Mouse (Mus musculus): ENCODE measurements around the gene Frmd7. TPM values are rescaled to one million over a fixed set of nuclear protein-coding genes. Genes with fewer than 3 reads are reported as not detected.

The Frmd7 gene
- total RNA-seq, 1 experiment from 2014 or later: not detected

DNA sequence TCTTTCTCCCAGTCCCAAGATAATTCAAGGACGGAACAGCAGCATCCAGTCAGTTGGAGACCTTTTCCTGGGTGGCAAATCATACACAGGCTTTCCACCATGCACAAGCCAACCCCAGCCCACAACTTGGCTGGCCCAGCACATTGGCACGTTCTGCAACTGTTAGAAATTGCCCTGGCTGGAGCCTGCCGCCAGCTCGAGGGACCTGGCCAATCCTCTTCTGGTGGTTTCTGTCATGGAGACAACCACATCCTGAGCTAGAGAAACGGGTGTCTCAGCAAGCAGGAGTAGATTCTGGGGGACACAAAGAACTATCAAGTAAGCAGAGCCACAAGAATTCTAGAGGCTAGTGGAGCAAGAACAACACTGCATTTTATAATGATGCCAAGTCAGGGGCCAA, 32.6 kb downstream of the Frmd7 start:
- ATAC-seq (replicated peaks in 1 of 2; ENCODE audit: insufficient read depth in 1 of 2, low FRiP score in 2 of 2, low TSS enrichment in 1 of 2, low read depth in 1 of 2, poor library complexity in 2 of 2, severe bottlenecking in 2 of 2): peak; percentile 65 to 66

DNA sequence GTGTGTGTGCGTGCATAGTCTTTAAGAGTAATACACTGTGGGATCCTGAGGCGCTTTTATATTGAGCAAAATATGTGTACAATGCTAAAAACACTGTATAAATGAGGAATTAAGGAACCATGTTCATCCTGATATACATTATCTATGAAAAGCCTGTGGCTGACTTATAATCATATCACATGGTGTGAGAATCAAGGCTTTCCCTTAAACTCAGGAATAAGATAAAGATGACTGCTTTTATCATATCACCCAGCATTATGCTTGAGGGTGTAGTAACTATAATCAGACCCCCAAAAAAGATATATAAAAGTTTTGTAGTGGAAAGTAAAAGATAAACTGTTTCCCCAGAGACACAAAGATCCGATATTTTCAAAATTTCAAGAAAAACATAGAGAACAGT, 39.0 kb downstream of the Frmd7 start:
- ATAC-seq (replicated peaks in 1 of 2; ENCODE audit: insufficient read depth in 1 of 2, low FRiP score in 2 of 2, low TSS enrichment in 1 of 2, low read depth in 1 of 2, poor library complexity in 2 of 2, severe bottlenecking in 2 of 2): no peak

DNA sequence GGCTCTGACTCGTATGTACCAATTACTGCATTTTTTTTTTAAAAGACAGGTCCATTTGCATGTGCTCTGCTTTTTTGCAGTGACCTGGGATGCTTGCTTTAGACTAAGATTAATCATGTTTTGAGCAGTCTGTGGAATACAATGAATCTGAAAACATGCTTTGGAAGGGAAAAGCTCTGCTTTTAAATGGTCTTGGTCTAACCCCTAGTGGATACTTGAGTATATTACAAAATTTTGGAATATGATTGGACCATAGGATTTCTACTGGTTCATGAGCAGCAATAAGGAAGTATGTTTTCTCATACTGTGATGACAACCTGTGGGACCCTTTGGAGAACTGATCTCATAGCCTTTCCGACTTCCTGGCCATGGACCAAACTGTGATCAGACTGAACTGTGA, 54.5 kb downstream of the Frmd7 start:
- 0 out of 4 replicates have a peak, but pooled peaks of 1 of the 2 experiments have one; percentile 37 for ATAC-seq (replicated peaks in 1 of 2; ENCODE audit: insufficient read depth in 1 of 2, low FRiP score in 2 of 2, low TSS enrichment in 1 of 2, low read depth in 1 of 2, poor library complexity in 2 of 2, severe bottlenecking in 2 of 2)

GRCm38 (mm10) chrX:50874246-50875002, 68.1 kb downstream of the Frmd7 start:
- ATAC-seq (replicated peaks in 1 of 2; ENCODE audit: insufficient read depth in 1 of 2, low FRiP score in 2 of 2, low TSS enrichment in 1 of 2, low read depth in 1 of 2, poor library complexity in 2 of 2, severe bottlenecking in 2 of 2): peak in 1 of 2 experiments; percentile 7; a peak in 1 of 4 replicates

- no peak for ATAC-seq (replicated peaks in 1 of 2; ENCODE audit: insufficient read depth in 1 of 2, low FRiP score in 2 of 2, low TSS enrichment in 1 of 2, low read depth in 1 of 2, poor library complexity in 2 of 2, severe bottlenecking in 2 of 2)
Observed at GRCm38 (mm10) chrX:50864734-50865133, 77.8 kb downstream of the Frmd7 start.

DNA sequence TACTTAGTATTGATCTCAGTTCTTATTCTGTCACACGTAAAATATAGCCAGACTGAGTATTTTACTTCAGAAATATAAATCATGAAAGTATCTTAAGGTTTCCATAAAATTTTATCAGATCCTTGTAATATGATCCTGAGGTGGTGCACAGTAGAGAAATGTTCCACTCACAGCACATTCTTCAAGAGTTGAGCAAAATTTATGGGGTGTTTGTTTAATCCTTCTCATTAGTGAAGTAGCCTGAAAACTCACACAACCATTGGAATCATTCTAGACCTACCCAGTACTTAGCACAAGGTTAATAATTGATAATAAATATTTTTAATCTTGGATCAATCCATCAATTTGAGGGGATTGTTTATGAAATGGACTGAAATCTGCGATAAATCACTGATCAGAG, 78.7 kb downstream of the Frmd7 start:
- no peak for ATAC-seq (replicated peaks in 1 of 2; ENCODE audit: insufficient read depth in 1 of 2, low FRiP score in 2 of 2, low TSS enrichment in 1 of 2, low read depth in 1 of 2, poor library complexity in 2 of 2, severe bottlenecking in 2 of 2)

GRCm38 (mm10) chrX:50850428-50851184, 91.9 kb downstream of the Frmd7 start:
- no peak for ATAC-seq (replicated peaks in 1 of 2; ENCODE audit: insufficient read depth in 1 of 2, low FRiP score in 2 of 2, low TSS enrichment in 1 of 2, low read depth in 1 of 2, poor library complexity in 2 of 2, severe bottlenecking in 2 of 2)

Other genes starting within 250 kb of the Frmd7 start
- gene Stk26, start 101.7 kb downstream of the Frmd7 start, total RNA-seq (2017): 184 and 206 TPM in 2 replicates
- gene Rap2c, start 75.3 kb upstream of the Frmd7 start, total RNA-seq (2017): 21.5 and 25.6 TPM in 2 replicates

Measured in hematopoietic stem cell, adult 5-6 weeks (primary cell).